Mouse (Mus musculus) liver, embryonic 14.5 days (tissue): ENCODE measurements around the gene Ptprn2.

Experiments
- CTCF ChIP-seq: IDR thresholded peaks from 2 replicates; pipeline ENCODE4 v1.5.1; 2016; ENCODE audit warnings: antibody characterized with exemption, low read depth, control low read depth
- EP300 ChIP-seq: IDR thresholded peaks from 2 replicates; pipeline ENCODE4 v1.6.1; 2016; ENCODE audit warnings: antibody characterized with exemption, low read depth

- TF ChIP-seq EP300, result no peak
- TF ChIP-seq CTCF, result no peak
Measured at GRCm38 (mm10) chr12:117092345-117093107, 607.0 kb downstream of the Ptprn2 start.
